Mouse (Mus musculus): Measurements from ENCODE around the gene Tram2. TPM values are rescaled to one million over a fixed set of nuclear protein-coding genes. Genes with fewer than 3 reads are reported as not detected.

Gene Tram2
- polyA plus RNA-seq, 1 experiment from 2014 or later = 4.8 TPM

DNA sequence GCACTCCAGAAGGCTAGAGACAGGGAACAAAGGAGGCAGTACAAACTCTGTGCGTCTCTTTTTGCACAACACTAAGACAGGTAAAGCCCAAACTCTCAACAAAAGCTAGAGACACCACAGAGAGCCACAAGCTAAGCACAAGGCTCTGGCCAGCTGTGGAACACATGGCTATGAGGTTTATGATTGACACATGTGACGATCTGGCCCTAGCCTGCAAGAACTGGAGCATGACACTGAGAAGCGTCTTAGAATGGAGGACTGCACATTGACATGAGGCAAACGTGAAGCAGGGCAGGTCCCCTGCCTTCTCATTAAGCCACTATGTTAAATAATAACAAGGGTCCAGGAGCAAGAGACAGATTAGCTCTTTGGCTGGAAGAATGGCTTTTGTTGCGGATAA lies 1.8 kb downstream of the Tram2 start:
- Histone ChIP-seq H3K36me3 (ENCODE audit: control insufficient read depth, insufficient read depth, low read length) (no peaks in the 10 kb centered on the region), H3K27me3 (ENCODE audit: control insufficient read depth, insufficient read depth, low read length) (no peaks in the 10 kb centered on the region), H3K27ac (replicated peaks in 1 of 2; ENCODE audit: control insufficient read depth in 1 of 2, insufficient read depth in 1 of 2, low read depth in 2 of 2, low read length in 2 of 2) (no peak overlapping the region), H3K9me3 (ENCODE audit: control insufficient read depth, low read length) (no peaks in the 10 kb centered on the region), H3K4me1 (ENCODE audit: control insufficient read depth in 2 of 2, insufficient read depth in 2 of 2, low read length in 2 of 2) (peaks cover 36 to 59% of the 10 kb centered on the region in 2 experiments), H3K9ac (ENCODE audit: low read length) (peak overlapping the region; percentile 82; the same call in 1 of the 2 replicates), H3K4me3 (ENCODE audit: control insufficient read depth in 1 of 2, insufficient read depth in 1 of 2, low read depth in 1 of 2, low read length in 2 of 2) (peak overlapping the region in 1 of 2 experiments; percentile 74; a peak in 2 of 4 replicates), H3K4me2 (ENCODE audit: low read length) (peak overlapping the region; percentile 81)
- ATAC-seq (ENCODE audit: insufficient number of reproducible peaks, insufficient read depth, low FRiP score, low read depth) = no peak
- WGBS = 61% methylated on average over 5 of the region's 5 CpGs

DNA sequence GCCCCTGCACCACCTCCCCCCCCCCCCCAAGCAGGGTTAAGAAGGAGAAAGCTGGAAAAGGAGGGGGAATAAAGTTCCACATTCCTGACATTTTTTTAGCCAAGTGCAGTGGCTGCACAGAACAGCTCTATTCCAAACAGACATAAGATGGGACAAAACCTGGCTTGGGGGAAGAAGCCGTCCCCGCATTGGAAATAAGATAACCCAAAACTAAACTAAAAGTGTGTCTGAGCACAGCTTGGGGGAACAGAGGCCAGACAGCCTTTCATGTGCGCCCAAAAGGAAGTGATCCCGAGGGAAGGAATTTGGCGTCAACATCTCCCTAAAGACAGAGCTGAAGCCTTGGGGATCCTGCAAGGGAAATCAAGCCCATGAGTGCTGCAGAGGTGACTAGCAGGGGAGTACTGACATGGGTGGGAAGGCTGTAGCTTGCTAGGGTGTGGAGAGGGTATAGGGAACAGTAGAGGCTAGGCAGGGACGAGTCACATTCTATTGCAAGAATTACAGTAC lies 3.0 kb downstream of the Tram2 start:
- ATAC-seq (ENCODE audit: insufficient number of reproducible peaks, insufficient read depth, low FRiP score, low read depth) = no peak
- peaks cover 36 to 59% of the 10 kb centered on the region in 2 experiments for H3K4me1 ChIP-seq (ENCODE audit: control insufficient read depth in 2 of 2, insufficient read depth in 2 of 2, low read length in 2 of 2)
- no peaks in the 10 kb centered on the region for H3K9me3 ChIP-seq (ENCODE audit: control insufficient read depth, low read length)
- peak overlapping the region; percentile 40; the same call in 1 of the 2 replicates for H3K9ac ChIP-seq (ENCODE audit: low read length)
- peak overlapping the region; percentile 2 to 13; a peak in 2 of 4 replicates for H3K4me3 ChIP-seq (ENCODE audit: control insufficient read depth in 1 of 2, insufficient read depth in 1 of 2, low read depth in 1 of 2, low read length in 2 of 2)
- peak overlapping the region; percentile 81 for H3K4me2 ChIP-seq (ENCODE audit: low read length)
- no peaks in the 10 kb centered on the region for H3K27me3 ChIP-seq (ENCODE audit: control insufficient read depth, insufficient read depth, low read length)
- H3K36me3 ChIP-seq (ENCODE audit: control insufficient read depth, insufficient read depth, low read length) = no peaks in the 10 kb centered on the region
- peak overlapping the region; percentile 45 to 62 for H3K27ac ChIP-seq (replicated peaks in 1 of 2; ENCODE audit: control insufficient read depth in 1 of 2, insufficient read depth in 1 of 2, low read depth in 2 of 2, low read length in 2 of 2)
- 14% methylated on average over 6 of the region's 6 CpGs for WGBS

DNA sequence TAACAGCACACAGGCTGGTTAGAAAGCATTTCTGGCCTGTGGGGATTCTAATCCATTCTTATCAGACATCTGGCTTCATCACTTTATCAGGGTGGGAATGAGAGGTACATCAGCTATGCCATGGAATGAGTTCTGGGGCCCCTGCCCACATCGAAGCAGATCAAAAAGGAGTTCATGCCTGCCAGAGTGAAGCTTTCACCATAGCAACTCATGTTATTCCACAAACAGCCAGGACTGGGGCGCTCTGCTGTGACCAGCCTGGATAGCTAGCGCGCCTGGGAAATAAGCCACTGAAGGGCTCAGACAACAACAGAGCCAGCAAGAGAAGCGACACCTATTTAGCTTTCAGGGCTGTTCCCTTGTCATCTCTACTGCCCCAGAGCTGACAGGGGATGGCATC lies 4.8 kb downstream of the Tram2 start:
- Histone ChIP-seq H3K36me3 (ENCODE audit: control insufficient read depth, insufficient read depth, low read length) (no peaks in the 10 kb centered on the region), H3K27ac (replicated peaks in 1 of 2; ENCODE audit: control insufficient read depth in 1 of 2, insufficient read depth in 1 of 2, low read depth in 2 of 2, low read length in 2 of 2) (peak overlapping the region; percentile 20 to 23; a peak in 3 of 4 replicates), H3K9ac (ENCODE audit: low read length) (no peak overlapping the region), H3K4me1 (ENCODE audit: control insufficient read depth in 2 of 2, insufficient read depth in 2 of 2, low read length in 2 of 2) (peaks cover 41 to 63% of the 10 kb centered on the region in 2 experiments), H3K9me3 (ENCODE audit: control insufficient read depth, low read length) (no peaks in the 10 kb centered on the region), H3K4me3 (ENCODE audit: control insufficient read depth in 1 of 2, insufficient read depth in 1 of 2, low read depth in 1 of 2, low read length in 2 of 2) (no peak overlapping the region), H3K4me2 (ENCODE audit: low read length) (peak overlapping the region; percentile 7), H3K27me3 (ENCODE audit: control insufficient read depth, insufficient read depth, low read length) (no peaks in the 10 kb centered on the region)
- WGBS = 30% methylated on average over 5 of the region's 5 CpGs
- ATAC-seq (ENCODE audit: insufficient number of reproducible peaks, insufficient read depth, low FRiP score, low read depth) = no peak

DNA sequence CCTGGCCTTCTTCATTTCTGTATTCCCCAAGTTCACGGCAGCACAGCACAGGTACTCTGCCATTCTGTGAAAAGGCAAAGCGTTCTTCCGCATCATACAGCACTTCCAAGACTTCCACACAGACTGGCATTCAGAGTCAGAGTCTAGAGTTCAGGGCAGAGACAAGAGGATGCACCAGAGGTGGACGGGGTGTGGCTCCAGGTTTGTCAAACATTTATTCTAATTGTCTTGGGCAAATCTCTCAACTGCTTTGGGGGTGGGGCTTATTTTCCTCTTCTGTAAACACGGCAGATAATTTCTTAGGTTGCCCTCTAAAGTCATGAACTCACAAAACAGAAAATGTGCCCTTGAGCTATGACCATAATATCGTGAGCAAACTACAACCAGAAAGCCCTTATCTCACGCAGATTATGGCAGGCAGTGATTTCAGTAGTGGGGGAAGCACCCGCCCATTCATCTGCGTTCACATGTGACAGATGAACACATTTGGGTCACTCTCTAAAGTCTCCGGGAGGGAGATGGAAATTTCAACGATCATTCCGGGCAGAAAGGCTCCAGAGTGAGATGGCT lies 6.1 kb downstream of the Tram2 start:
- H3K4me3 ChIP-seq (ENCODE audit: control insufficient read depth in 1 of 2, insufficient read depth in 1 of 2, low read depth in 1 of 2, low read length in 2 of 2) = no peak overlapping the region
- H3K4me1 ChIP-seq (ENCODE audit: control insufficient read depth in 2 of 2, insufficient read depth in 2 of 2, low read length in 2 of 2) = peaks cover 41 to 67% of the 10 kb centered on the region in 2 experiments
- no peak overlapping the region for H3K27ac ChIP-seq (replicated peaks in 1 of 2; ENCODE audit: control insufficient read depth in 1 of 2, insufficient read depth in 1 of 2, low read depth in 2 of 2, low read length in 2 of 2)
- no peaks in the 10 kb centered on the region for H3K27me3 ChIP-seq (ENCODE audit: control insufficient read depth, insufficient read depth, low read length)
- 50% methylated on average over 12 of the region's 12 CpGs for WGBS
- no peak for ATAC-seq (ENCODE audit: insufficient number of reproducible peaks, insufficient read depth, low FRiP score, low read depth)
- no peak overlapping the region for H3K4me2 ChIP-seq (ENCODE audit: low read length)
- H3K9me3 ChIP-seq (ENCODE audit: control insufficient read depth, low read length) = no peaks in the 10 kb centered on the region
- H3K36me3 ChIP-seq (ENCODE audit: control insufficient read depth, insufficient read depth, low read length) = no peaks in the 10 kb centered on the region
- no peak overlapping the region for H3K9ac ChIP-seq (ENCODE audit: low read length)

DNA sequence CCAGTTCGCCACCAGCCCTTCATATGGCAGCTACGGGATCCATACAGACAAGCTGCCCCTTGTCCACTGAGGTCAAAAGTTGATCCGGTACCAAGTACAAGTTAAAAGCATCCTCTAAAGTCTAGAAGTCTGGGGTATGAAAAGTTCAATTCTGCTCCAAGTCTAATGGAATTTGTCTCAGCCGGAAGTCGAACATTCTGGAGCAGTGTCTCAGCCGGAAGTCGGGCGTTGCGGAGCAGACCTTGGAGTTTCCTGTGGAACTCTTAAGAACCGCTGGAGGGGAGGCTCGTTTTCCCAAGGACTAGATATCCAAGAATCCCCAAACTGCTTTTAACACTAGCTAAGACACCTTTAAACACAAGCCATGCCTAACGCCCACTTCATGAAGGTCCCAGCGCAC lies 8.4 kb downstream of the Tram2 start:
- WGBS = 70% methylated on average over 13 of the region's 13 CpGs

DNA sequence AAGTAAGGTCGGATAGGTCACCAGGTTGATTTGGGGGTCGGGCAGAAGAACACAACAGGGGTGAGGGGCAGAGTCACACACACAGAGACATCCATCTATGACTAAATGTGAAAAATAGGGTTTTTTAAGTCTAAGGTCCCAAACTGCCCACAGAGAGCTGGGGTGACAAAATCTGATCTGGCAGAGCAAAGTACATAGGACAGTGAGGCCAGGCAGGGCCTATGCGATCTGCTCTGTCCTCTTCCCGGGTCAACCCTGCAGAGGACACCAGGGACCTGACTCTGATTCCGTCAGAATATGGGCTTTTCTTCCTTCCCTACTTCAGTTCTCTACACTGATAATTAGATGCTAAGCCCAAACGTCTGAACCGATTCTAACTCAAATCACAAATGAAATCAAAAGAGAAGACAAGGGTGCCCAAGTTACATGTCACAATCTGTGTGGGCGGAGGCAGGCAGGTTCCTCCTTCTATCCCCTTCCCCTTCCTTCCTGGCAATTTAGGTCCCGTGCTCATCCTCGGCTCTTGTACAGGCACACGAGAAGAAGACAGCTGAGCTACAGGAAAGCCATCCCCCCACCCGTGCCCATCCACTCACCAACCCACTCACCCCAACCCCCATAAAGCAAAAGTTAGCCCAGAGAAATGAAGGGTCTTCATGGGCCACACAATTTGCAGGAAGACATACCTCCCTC lies 9.1 kb downstream of the Tram2 start:
- ATAC-seq (ENCODE audit: insufficient number of reproducible peaks, insufficient read depth, low FRiP score, low read depth) = no peak
- peaks cover 35 to 48% of the 10 kb centered on the region in 2 experiments for H3K4me1 ChIP-seq (ENCODE audit: control insufficient read depth in 2 of 2, insufficient read depth in 2 of 2, low read length in 2 of 2)
- peaks cover 2% of the 10 kb centered on the region; the same call in 1 of the 2 replicates for H3K9me3 ChIP-seq (ENCODE audit: control insufficient read depth, low read length)
- 0 out of 4 replicates have a peak overlapping the region, but pooled peaks of 1 of the 2 experiments have one; percentile 7 for H3K27ac ChIP-seq (replicated peaks in 1 of 2; ENCODE audit: control insufficient read depth in 1 of 2, insufficient read depth in 1 of 2, low read depth in 2 of 2, low read length in 2 of 2)
- no peak overlapping the region for H3K4me2 ChIP-seq (ENCODE audit: low read length)
- no peak overlapping the region for H3K9ac ChIP-seq (ENCODE audit: low read length)
- H3K4me3 ChIP-seq (ENCODE audit: control insufficient read depth in 1 of 2, insufficient read depth in 1 of 2, low read depth in 1 of 2, low read length in 2 of 2) = no peak overlapping the region
- H3K27me3 ChIP-seq (ENCODE audit: control insufficient read depth, insufficient read depth, low read length) = no peaks in the 10 kb centered on the region
- 69% methylated on average over 12 of the region's 12 CpGs for WGBS
- 0 out of 2 replicates have a peak, but pooled peaks cover 6% of the 10 kb centered on the region for H3K36me3 ChIP-seq (ENCODE audit: control insufficient read depth, insufficient read depth, low read length)

More for the DNA sequence above, 8.4 kb downstream of the Tram2 start:
- H3K36me3 ChIP-seq (ENCODE audit: control insufficient read depth, insufficient read depth, low read length) = 0 out of 2 replicates have a peak, but pooled peaks cover 6% of the 10 kb centered on the region
- ATAC-seq (ENCODE audit: insufficient number of reproducible peaks, insufficient read depth, low FRiP score, low read depth) = no peak
- peak overlapping the region; percentile 7 to 18; a peak in 2 of 4 replicates for H3K27ac ChIP-seq (replicated peaks in 1 of 2; ENCODE audit: control insufficient read depth in 1 of 2, insufficient read depth in 1 of 2, low read depth in 2 of 2, low read length in 2 of 2)
- no peaks in the 10 kb centered on the region for H3K27me3 ChIP-seq (ENCODE audit: control insufficient read depth, insufficient read depth, low read length)
- no peak overlapping the region for H3K9ac ChIP-seq (ENCODE audit: low read length)
- H3K4me3 ChIP-seq (ENCODE audit: control insufficient read depth in 1 of 2, insufficient read depth in 1 of 2, low read depth in 1 of 2, low read length in 2 of 2) = no peak overlapping the region
- H3K4me1 ChIP-seq (ENCODE audit: control insufficient read depth in 2 of 2, insufficient read depth in 2 of 2, low read length in 2 of 2) = peaks cover 35 to 52% of the 10 kb centered on the region in 2 experiments
- H3K9me3 ChIP-seq (ENCODE audit: control insufficient read depth, low read length) = peaks cover 2% of the 10 kb centered on the region; the same call in 1 of the 2 replicates
- no peak overlapping the region for H3K4me2 ChIP-seq (ENCODE audit: low read length)

DNA sequence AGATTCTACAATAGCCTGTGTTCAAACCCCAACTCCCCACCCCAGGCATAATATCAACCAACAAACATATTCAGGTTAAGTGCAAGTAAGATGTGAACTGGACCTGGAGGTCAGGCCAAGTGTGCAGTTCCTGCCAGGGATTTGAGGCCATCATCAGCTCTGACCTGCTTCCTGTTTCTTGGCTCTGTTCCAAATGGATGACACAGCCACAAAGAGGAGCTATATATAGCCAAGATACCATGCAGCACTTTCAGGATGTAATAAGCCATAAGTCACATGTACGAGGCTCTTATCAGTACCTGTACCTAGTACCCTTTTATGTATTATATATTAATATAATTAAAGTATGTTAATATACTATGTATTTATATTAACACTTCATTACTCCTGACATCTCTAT lies 10.5 kb downstream of the Tram2 start:
- peaks cover 2% of the 10 kb centered on the region; the same call in 1 of the 2 replicates for H3K9me3 ChIP-seq (ENCODE audit: control insufficient read depth, low read length)
- H3K36me3 ChIP-seq (ENCODE audit: control insufficient read depth, insufficient read depth, low read length) = 0 out of 2 replicates have a peak, but pooled peaks cover 8% of the 10 kb centered on the region
- ATAC-seq (ENCODE audit: insufficient number of reproducible peaks, insufficient read depth, low FRiP score, low read depth) = peak; percentile 60; the same call in 1 of the 2 replicates
- no peaks in the 10 kb centered on the region for H3K27me3 ChIP-seq (ENCODE audit: control insufficient read depth, insufficient read depth, low read length)
- H3K4me2 ChIP-seq (ENCODE audit: low read length) = no peak overlapping the region
- peak overlapping the region in 1 of 2 experiments; percentile 4; a peak in 1 of 4 replicates for H3K27ac ChIP-seq (replicated peaks in 1 of 2; ENCODE audit: control insufficient read depth in 1 of 2, insufficient read depth in 1 of 2, low read depth in 2 of 2, low read length in 2 of 2)
- WGBS = 5% methylated on average over 1 of the region's 1 CpGs
- H3K9ac ChIP-seq (ENCODE audit: low read length) = no peak overlapping the region
- H3K4me3 ChIP-seq (ENCODE audit: control insufficient read depth in 1 of 2, insufficient read depth in 1 of 2, low read depth in 1 of 2, low read length in 2 of 2) = no peak overlapping the region
- peaks cover 24 to 36% of the 10 kb centered on the region in 2 experiments for H3K4me1 ChIP-seq (ENCODE audit: control insufficient read depth in 2 of 2, insufficient read depth in 2 of 2, low read length in 2 of 2)

Data from heart, embryonic 14.5 days (tissue).